Mouse (Mus musculus): Measurements from ENCODE around the gene Ferd3l. TPM values are rescaled to one million over a fixed set of nuclear protein-coding genes. Genes with fewer than 3 reads are reported as not detected.

The Ferd3l gene
- polyA plus RNA-seq (2015; fragmentation: Nextera tagmentation; extraction: Ambion mirVana), result not detected in 2 replicates

GRCm38 (mm10) chr12:33928331-33929192 is at the start of gene Ferd3l:
TSS of gene Ferd3l (plus strand) at chr12:33928425.
- WGBS, result 2% methylated on average over 39 of the region's 39 CpGs
- TF ChIP-seq CTCF (IDR thresholded peaks at IDR 0.05; ENCODE audit: low read depth), result no peak
- ATAC-seq, result no peak
- H3K9me3 ChIP-seq (ENCODE audit: control insufficient read depth), result no peaks in the 10 kb centered on the region
- no peak within 1 kb of the TSS for H3K27ac ChIP-seq (ENCODE audit: low read depth, low read length)
- H3K27me3 ChIP-seq (replicated peaks; ENCODE audit: control insufficient read depth, insufficient read depth, low read length), result peaks cover 24% of the 10 kb centered on the region
- 0 out of 2 replicates have a peak within 1 kb of the TSS, but pooled peaks have one; percentile 7 for H3K4me3 ChIP-seq (ENCODE audit: low read depth, low read length)
- H3K4me1 ChIP-seq (replicated peaks; ENCODE audit: control insufficient read depth, insufficient read depth, low read length), result no peaks in the 10 kb centered on the region
- no peaks in the 10 kb centered on the region for H3K36me3 ChIP-seq (ENCODE audit: control insufficient read depth, insufficient read depth)
- no peak within 1 kb of the TSS for H3K4me2 ChIP-seq (replicated peaks; ENCODE audit: low read depth)
- H3K9ac ChIP-seq (ENCODE audit: low read depth, low read length), result no peak within 1 kb of the TSS

GRCm38 (mm10) chr12:33893956-33894355 is 34.3 kb upstream of the Ferd3l start:
- WGBS, result 73% methylated on average over 2 of the region's 2 CpGs
- no peak for ATAC-seq
- Histone ChIP-seq H3K27me3 (replicated peaks; ENCODE audit: control insufficient read depth, insufficient read depth, low read length) (no peaks in the 10 kb centered on the region), H3K9me3 (ENCODE audit: control insufficient read depth) (no peaks in the 10 kb centered on the region), H3K36me3 (ENCODE audit: control insufficient read depth, insufficient read depth) (no peaks in the 10 kb centered on the region), H3K4me2 (replicated peaks; ENCODE audit: low read depth) (no peak overlapping the region), H3K4me3 (ENCODE audit: low read depth, low read length) (no peak overlapping the region), H3K27ac (ENCODE audit: low read depth, low read length) (no peak overlapping the region), H3K9ac (ENCODE audit: low read depth, low read length) (no peak overlapping the region), H3K4me1 (replicated peaks; ENCODE audit: control insufficient read depth, insufficient read depth, low read length) (no peaks in the 10 kb centered on the region)
- TF ChIP-seq CTCF (IDR thresholded peaks at IDR 0.05; ENCODE audit: low read depth), result no peak

GRCm38 (mm10) chr12:33894621-33895020 is 33.6 kb upstream of the Ferd3l start:
- H3K4me2 ChIP-seq (replicated peaks; ENCODE audit: low read depth), result no peak overlapping the region
- no peak for TF ChIP-seq CTCF (IDR thresholded peaks at IDR 0.05; ENCODE audit: low read depth)
- H3K27me3 ChIP-seq (replicated peaks; ENCODE audit: control insufficient read depth, insufficient read depth, low read length), result no peaks in the 10 kb centered on the region
- no peaks in the 10 kb centered on the region for H3K36me3 ChIP-seq (ENCODE audit: control insufficient read depth, insufficient read depth)
- no peak overlapping the region for H3K27ac ChIP-seq (ENCODE audit: low read depth, low read length)
- ATAC-seq, result no peak
- H3K9me3 ChIP-seq (ENCODE audit: control insufficient read depth), result no peaks in the 10 kb centered on the region
- H3K4me3 ChIP-seq (ENCODE audit: low read depth, low read length), result no peak overlapping the region
- no peaks in the 10 kb centered on the region for H3K4me1 ChIP-seq (replicated peaks; ENCODE audit: control insufficient read depth, insufficient read depth, low read length)
- H3K9ac ChIP-seq (ENCODE audit: low read depth, low read length), result no peak overlapping the region
- 40% methylated on average over 1 of the region's 1 CpGs for WGBS

GRCm38 (mm10) chr12:33926751-33927150 is 1.5 kb upstream of the Ferd3l start:
- TF ChIP-seq CTCF (IDR thresholded peaks at IDR 0.05; ENCODE audit: low read depth), result no peak
- no peaks in the 10 kb centered on the region for H3K4me1 ChIP-seq (replicated peaks; ENCODE audit: control insufficient read depth, insufficient read depth, low read length)
- no peak overlapping the region for H3K9ac ChIP-seq (ENCODE audit: low read depth, low read length)
- WGBS, result 8% methylated on average over 3 of the region's 3 CpGs
- no peak for ATAC-seq
- no peaks in the 10 kb centered on the region for H3K9me3 ChIP-seq (ENCODE audit: control insufficient read depth)
- H3K4me3 ChIP-seq (ENCODE audit: low read depth, low read length), result no peak overlapping the region
- H3K4me2 ChIP-seq (replicated peaks; ENCODE audit: low read depth), result no peak overlapping the region
- no peak overlapping the region for H3K27ac ChIP-seq (ENCODE audit: low read depth, low read length)
- no peaks in the 10 kb centered on the region for H3K36me3 ChIP-seq (ENCODE audit: control insufficient read depth, insufficient read depth)
- peaks cover 24% of the 10 kb centered on the region for H3K27me3 ChIP-seq (replicated peaks; ENCODE audit: control insufficient read depth, insufficient read depth, low read length)

- Histone ChIP-seq H3K9ac (ENCODE audit: low read depth, low read length) (no peak overlapping the region), H3K27me3 (replicated peaks; ENCODE audit: control insufficient read depth, insufficient read depth, low read length) (peaks cover 24% of the 10 kb centered on the region), H3K9me3 (ENCODE audit: control insufficient read depth) (no peaks in the 10 kb centered on the region), H3K36me3 (ENCODE audit: control insufficient read depth, insufficient read depth) (no peaks in the 10 kb centered on the region), H3K4me1 (replicated peaks; ENCODE audit: control insufficient read depth, insufficient read depth, low read length) (no peaks in the 10 kb centered on the region), H3K27ac (ENCODE audit: low read depth, low read length) (no peak overlapping the region), H3K4me2 (replicated peaks; ENCODE audit: low read depth) (no peak overlapping the region), H3K4me3 (ENCODE audit: low read depth, low read length) (no peak overlapping the region)
- WGBS, result 2% methylated on average over 15 of the region's 15 CpGs
- no peak for TF ChIP-seq CTCF (IDR thresholded peaks at IDR 0.05; ENCODE audit: low read depth)
- no peak for ATAC-seq
These were observed 709 bp upstream of the Ferd3l start for GRCm38 (mm10) chr12:33927334-33928098.

GRCm38 (mm10) chr12:33952843-33953242 is 24.6 kb downstream of the Ferd3l start:
- H3K4me3 ChIP-seq (ENCODE audit: low read depth, low read length), result no peak overlapping the region
- TF ChIP-seq CTCF (IDR thresholded peaks at IDR 0.05; ENCODE audit: low read depth), result peak; percentile 54
- H3K4me1 ChIP-seq (replicated peaks; ENCODE audit: control insufficient read depth, insufficient read depth, low read length), result no peaks in the 10 kb centered on the region
- no peak for ATAC-seq
- no peak overlapping the region for H3K27ac ChIP-seq (ENCODE audit: low read depth, low read length)
- 11% methylated on average over 3 of the region's 3 CpGs for WGBS
- H3K4me2 ChIP-seq (replicated peaks; ENCODE audit: low read depth), result no peak overlapping the region
- H3K9ac ChIP-seq (ENCODE audit: low read depth, low read length), result no peak overlapping the region
- peaks cover 39% of the 10 kb centered on the region for H3K27me3 ChIP-seq (replicated peaks; ENCODE audit: control insufficient read depth, insufficient read depth, low read length)
- H3K36me3 ChIP-seq (ENCODE audit: control insufficient read depth, insufficient read depth), result no peaks in the 10 kb centered on the region
- H3K9me3 ChIP-seq (ENCODE audit: control insufficient read depth), result no peaks in the 10 kb centered on the region
